Mouse (Mus musculus): ENCODE data around the gene Hp1bp3. TPM values are rescaled to one million over a fixed set of nuclear protein-coding genes. Genes with fewer than 3 reads are reported as not detected.

Hp1bp3 gene
- total RNA-seq, 2 experiments from 2014 or later: 49.4 to 49.6 TPM

- no peak for DNase-seq
- intact Hi-C loops (cut with DNase I; ENCODE audit: low total_unique reads): no loop called here
These were observed 72.6 kb downstream of the Hp1bp3 start for GRCm38 (mm10) chr4:138288691-138289090.

- intact Hi-C loops (cut with DNase I; ENCODE audit: low total_unique reads): no loop called here
- no peak for DNase-seq
These were observed 75.9 kb downstream of the Hp1bp3 start for GRCm38 (mm10) chr4:138292028-138292427.

GRCm38 (mm10) chr4:138293261-138293948 lies 77.3 kb downstream of the Hp1bp3 start:
- no peak for DNase-seq
- intact Hi-C loops (cut with DNase I; ENCODE audit: low total_unique reads): no loop called here

- no peak for DNase-seq
- intact Hi-C loops (cut with DNase I; ENCODE audit: low total_unique reads): no loop called here
These were observed 78.0 kb downstream of the Hp1bp3 start for GRCm38 (mm10) chr4:138293949-138294550.

Other genes with a start within 250 kb of the Hp1bp3 start
- gene Eif4g3, start 223.3 kb upstream of the Hp1bp3 start, total RNA-seq (2021): 10 to 100 TPM; 95.2 to 98.9 TPM
- not detected for gene Sh2d5, start 34.1 kb downstream of the Hp1bp3 start, total RNA-seq (2021)
- gene Kif17, start 34.1 kb downstream of the Hp1bp3 start, total RNA-seq (2021): not detected
- gene Ddost, start 88.4 kb downstream of the Hp1bp3 start, total RNA-seq (2021): 10 to 100 TPM; 51.0 to 59.3 TPM
- 100 to 1,000 TPM; 259 to 277 TPM for gene Pink1, start 110.0 kb downstream of the Hp1bp3 start, total RNA-seq (2021)
- gene Cda, start 151.7 kb downstream of the Hp1bp3 start, total RNA-seq (2021): 1 to 10 TPM in 1 of 2 experiments, under 1 TPM in 1; 0.55 to 1.9 TPM
- gene Fam43b, start 180.2 kb downstream of the Hp1bp3 start, total RNA-seq (2021): under 1 TPM in 1 of 2 experiments, not detected in 1; 0.08 TPM
- gene Mul1, start 218.4 kb downstream of the Hp1bp3 start, total RNA-seq (2021): 10 to 100 TPM; 31.1 to 34.2 TPM
- 1 to 10 TPM; 4.4 to 4.6 TPM for gene Camk2n1, start 238.0 kb downstream of the Hp1bp3 start, total RNA-seq (2021)

Data from gastrocnemius, postnatal 14 days (tissue).